Mouse (Mus musculus) forebrain, embryonic 15.5 days (tissue): ENCODE measurements at regions not wholly inside any gene's neighbourhood (a gene's known extent, or its start where the extent isn't known, plus 50 kb on each side); places are given as distances from the start of the nearest gene placed in this dataset.
"Not testable (repeated sequence)": the region's sequence is repeated elsewhere in the genome, so short reads cannot be mapped to it uniquely, and the experiment has no call there.

Source experiments
- ATAC-seq: fragments of 200-750 bp; cut with Nextera tagmentation; replicated peaks from 2 replicates; pipeline ENCODE4 v1.8.0; 2017; ENCODE audit warnings: mild to moderate bottlenecking, moderate TSS enrichment, moderate library complexity
- H3K27ac ChIP-seq: fragments of 300-500 bp; sonication (generic); replicated peaks from 2 replicates; pipeline ENCODE4 v1.5.1; 2015; ENCODE audit warnings: mild to moderate bottlenecking, inconsistent platforms
- H3K27me3 ChIP-seq: fragments of 300-500 bp; sonication (generic); 2 replicates; pipeline ENCODE4 v1.6.1; 2015; ENCODE audit warnings: inconsistent platforms
- H3K36me3 ChIP-seq: fragments of 300-500 bp; sonication (generic); 2 replicates; pipeline ENCODE4 v1.6.1; 2015; ENCODE audit warnings: mild to moderate bottlenecking, inconsistent platforms
- H3K4me1 ChIP-seq: fragments of 300-500 bp; sonication (generic); 2 replicates; pipeline ENCODE4 v1.6.1; 2015; ENCODE audit warnings: inconsistent platforms
- H3K4me2 ChIP-seq: fragments of 300-500 bp; sonication (generic); replicated peaks from 2 replicates; pipeline ENCODE4 v1.6.1; 2015; ENCODE audit warnings: mild to moderate bottlenecking, inconsistent platforms
- H3K4me3 ChIP-seq: fragments of 300-500 bp; sonication (generic); 2 replicates; pipeline ENCODE4 v1.5.1; 2015; ENCODE audit warnings: mild to moderate bottlenecking, inconsistent platforms
- H3K9ac ChIP-seq: fragments of 300-500 bp; sonication (generic); replicated peaks from 2 replicates; pipeline ENCODE4 v1.6.1; 2015; ENCODE audit warnings: mild to moderate bottlenecking, inconsistent platforms
- H3K9me3 ChIP-seq: fragments of 300-500 bp; sonication (generic); 2 replicates; pipeline ENCODE4 v1.6.1; 2016; ENCODE audit warnings: inconsistent platforms
- WGBS: fragments of 180-500 bp; shearing (Covaris S2); methylation state at CpG from one replicate; pipeline ENCODE4 v1.1.7; 2015; ENCODE audit warnings: mixed read lengths; 5-methylcytosine and 5-hydroxymethylcytosine counted together

GRCm38 (mm10) chr15:3755636-3756035, 172.3 kb upstream of the Ghr start:
- no peak overlapping the region for H3K9ac ChIP-seq
- ATAC-seq: peak; percentile 75; the same call in 1 of the 2 replicates
- no peak overlapping the region for H3K4me3 ChIP-seq
- no peak overlapping the region for H3K27ac ChIP-seq
- H3K36me3 ChIP-seq: no peaks in the 10 kb centered on the region
- no peaks in the 10 kb centered on the region for H3K9me3 ChIP-seq
- no peak overlapping the region for H3K4me2 ChIP-seq
- no peaks in the 10 kb centered on the region for H3K27me3 ChIP-seq
- no peaks in the 10 kb centered on the region for H3K4me1 ChIP-seq
- WGBS: 72% methylated on average over 2 of the region's 2 CpGs

GRCm38 (mm10) chr15:3748072-3748471, 164.8 kb upstream of the Ghr start:
- H3K27ac ChIP-seq, H3K4me3 ChIP-seq, H3K4me2 ChIP-seq, H3K4me1 ChIP-seq, H3K9me3 ChIP-seq, ATAC-seq, H3K9ac ChIP-seq, H3K27me3 ChIP-seq, H3K36me3 ChIP-seq: not testable (repeated sequence)
- 67% methylated on average over 9 of the region's 9 CpGs for WGBS

GRCm38 (mm10) chr15:3743168-3743814, 160.0 kb upstream of the Ghr start:
- WGBS: 81% methylated on average over 5 of the region's 5 CpGs

GRCm38 (mm10) chr15:3742191-3742590, 158.9 kb upstream of the Ghr start:
- no peaks in the 10 kb centered on the region for H3K36me3 ChIP-seq
- H3K27me3 ChIP-seq: no peaks in the 10 kb centered on the region
- 91% methylated on average over 7 of the region's 7 CpGs for WGBS
- H3K27ac ChIP-seq: no peak overlapping the region
- no peaks in the 10 kb centered on the region for H3K4me1 ChIP-seq
- H3K4me2 ChIP-seq: no peak overlapping the region
- H3K9me3 ChIP-seq: no peaks in the 10 kb centered on the region
- no peak overlapping the region for H3K9ac ChIP-seq
- no peak for ATAC-seq
- no peak overlapping the region for H3K4me3 ChIP-seq

More at GRCm38 (mm10) chr15:3743168-3743814, 160.0 kb upstream of the Ghr start:
- Histone ChIP-seq H3K4me2 (no peak overlapping the region), H3K4me3 (no peak overlapping the region), H3K9me3 (no peaks in the 10 kb centered on the region), H3K9ac (no peak overlapping the region), H3K27me3 (no peaks in the 10 kb centered on the region), H3K36me3 (no peaks in the 10 kb centered on the region), H3K4me1 (no peaks in the 10 kb centered on the region), H3K27ac (no peak overlapping the region)
- no peak for ATAC-seq

- H3K36me3 ChIP-seq: no peaks in the 10 kb centered on the region
- H3K27ac ChIP-seq: no peak overlapping the region
- H3K27me3 ChIP-seq: no peaks in the 10 kb centered on the region
- no peak overlapping the region for H3K9ac ChIP-seq
- no peak overlapping the region for H3K4me3 ChIP-seq
- H3K9me3 ChIP-seq: no peaks in the 10 kb centered on the region
- no peaks in the 10 kb centered on the region for H3K4me1 ChIP-seq
- no peak for ATAC-seq
- 95% methylated on average over 3 of the region's 3 CpGs for WGBS
- no peak overlapping the region for H3K4me2 ChIP-seq
Measured at GRCm38 (mm10) chr15:3725214-3725613, 141.9 kb upstream of the Ghr start.

- H3K4me2 ChIP-seq: no peak overlapping the region
- H3K9ac ChIP-seq: no peak overlapping the region
- no peaks in the 10 kb centered on the region for H3K36me3 ChIP-seq
- H3K4me3 ChIP-seq: no peak overlapping the region
- H3K9me3 ChIP-seq: no peaks in the 10 kb centered on the region
- no peaks in the 10 kb centered on the region for H3K27me3 ChIP-seq
- H3K4me1 ChIP-seq: no peaks in the 10 kb centered on the region
- 66% methylated on average over 6 of the region's 6 CpGs for WGBS
- ATAC-seq: no peak
- H3K27ac ChIP-seq: no peak overlapping the region
Measured at GRCm38 (mm10) chr15:3720668-3721340, 137.5 kb upstream of the Ghr start.

- Histone ChIP-seq H3K27ac (no peak overlapping the region), H3K36me3 (no peaks in the 10 kb centered on the region), H3K4me2 (no peak overlapping the region), H3K9ac (no peak overlapping the region), H3K4me3 (no peak overlapping the region), H3K4me1 (no peaks in the 10 kb centered on the region), H3K9me3 (no peaks in the 10 kb centered on the region), H3K27me3 (no peaks in the 10 kb centered on the region)
- 98% methylated on average over 1 of the region's 1 CpGs for WGBS
- ATAC-seq: no peak
Measured at GRCm38 (mm10) chr15:3711764-3712163, 128.5 kb upstream of the Ghr start.

GRCm38 (mm10) chr15:3707089-3708078, 124.1 kb upstream of the Ghr start:
- H3K9me3 ChIP-seq: no peaks in the 10 kb centered on the region
- no peaks in the 10 kb centered on the region for H3K4me1 ChIP-seq
- H3K4me3 ChIP-seq: no peak overlapping the region
- WGBS: 83% methylated on average over 11 of the region's 11 CpGs
- no peaks in the 10 kb centered on the region for H3K36me3 ChIP-seq
- H3K4me2 ChIP-seq: no peak overlapping the region
- no peak overlapping the region for H3K9ac ChIP-seq
- no peak for ATAC-seq
- no peak overlapping the region for H3K27ac ChIP-seq
- H3K27me3 ChIP-seq: no peaks in the 10 kb centered on the region

GRCm38 (mm10) chr15:3699234-3699814, 116.0 kb upstream of the Ghr start:
- Histone ChIP-seq H3K4me2 (no peak overlapping the region), H3K36me3 (no peaks in the 10 kb centered on the region), H3K9me3 (no peaks in the 10 kb centered on the region), H3K4me1 (no peaks in the 10 kb centered on the region), H3K9ac (no peak overlapping the region), H3K27ac (no peak overlapping the region), H3K4me3 (no peak overlapping the region), H3K27me3 (no peaks in the 10 kb centered on the region)
- ATAC-seq: no peak
- WGBS: 81% methylated on average over 4 of the region's 4 CpGs

- no peak overlapping the region for H3K27ac ChIP-seq
- no peak overlapping the region for H3K4me3 ChIP-seq
- H3K36me3 ChIP-seq: no peaks in the 10 kb centered on the region
- no peak overlapping the region for H3K9ac ChIP-seq
- WGBS: 56% methylated on average over 1 of the region's 1 CpGs
- no peaks in the 10 kb centered on the region for H3K9me3 ChIP-seq
- H3K4me1 ChIP-seq: no peaks in the 10 kb centered on the region
- ATAC-seq: no peak
- no peaks in the 10 kb centered on the region for H3K27me3 ChIP-seq
- no peak overlapping the region for H3K4me2 ChIP-seq
Measured at GRCm38 (mm10) chr15:3685254-3685653, 102.0 kb upstream of the Ghr start.

- not testable (repeated sequence) for H3K9ac ChIP-seq, H3K4me3 ChIP-seq, H3K36me3 ChIP-seq, H3K4me2 ChIP-seq, ATAC-seq, H3K4me1 ChIP-seq, H3K27ac ChIP-seq, H3K27me3 ChIP-seq, H3K9me3 ChIP-seq
- WGBS: 10% methylated on average over 4 of the region's 4 CpGs
Measured at GRCm38 (mm10) chr15:3677026-3677425, 93.7 kb upstream of the Ghr start.

- ATAC-seq: no peak
- H3K27ac ChIP-seq: no peak overlapping the region
- H3K36me3 ChIP-seq: no peaks in the 10 kb centered on the region
- no peak overlapping the region for H3K4me3 ChIP-seq
- H3K9ac ChIP-seq: no peak overlapping the region
- H3K9me3 ChIP-seq: no peaks in the 10 kb centered on the region
- no peaks in the 10 kb centered on the region for H3K27me3 ChIP-seq
- WGBS: 78% methylated on average over 2 of the region's 2 CpGs
- no peaks in the 10 kb centered on the region for H3K4me1 ChIP-seq
- H3K4me2 ChIP-seq: no peak overlapping the region
Measured at GRCm38 (mm10) chr15:3672586-3672985, 89.3 kb upstream of the Ghr start.
